Mouse (Mus musculus) layer of hippocampus, postnatal 36 days (tissue): ENCODE measurements at regions not wholly inside any gene's neighbourhood (a gene's known extent, or its start where the extent isn't known, plus 50 kb on each side); places are given as distances from the start of the nearest gene placed in this dataset.

Experiments used
- DNase-seq, 2 experiments: peaks; one replicate each; pipeline ENCODE4 v3.0.0; 2022

GRCm38 (mm10) chr9:34323571-34323970 is 162.1 kb upstream of the Kirrel3 start:
- DNase-seq: no peak

DNA sequence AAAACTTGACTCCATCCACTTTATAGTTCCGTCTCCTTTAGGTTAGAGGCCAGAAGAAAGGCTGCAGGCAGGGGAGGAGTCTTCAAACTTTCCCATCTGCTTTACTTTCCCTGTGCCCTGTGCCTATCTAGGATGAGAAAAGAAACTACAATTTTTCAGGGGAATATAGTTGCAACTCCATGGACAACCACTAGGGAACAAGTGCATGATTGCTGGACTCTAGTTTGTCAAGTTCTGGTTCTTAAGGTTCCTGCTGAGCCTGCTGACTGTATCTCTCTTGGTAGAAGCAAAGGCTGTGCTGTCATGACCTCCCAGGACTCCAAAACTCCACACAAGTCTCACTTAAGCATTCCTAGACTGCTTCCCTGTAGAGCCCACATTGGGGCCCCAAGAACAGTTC is 157.0 kb upstream of the Kirrel3 start:
- DNase-seq: no peak

GRCm38 (mm10) chr9:34334112-34334511 is 151.6 kb upstream of the Kirrel3 start:
- no peak for DNase-seq

DNA sequence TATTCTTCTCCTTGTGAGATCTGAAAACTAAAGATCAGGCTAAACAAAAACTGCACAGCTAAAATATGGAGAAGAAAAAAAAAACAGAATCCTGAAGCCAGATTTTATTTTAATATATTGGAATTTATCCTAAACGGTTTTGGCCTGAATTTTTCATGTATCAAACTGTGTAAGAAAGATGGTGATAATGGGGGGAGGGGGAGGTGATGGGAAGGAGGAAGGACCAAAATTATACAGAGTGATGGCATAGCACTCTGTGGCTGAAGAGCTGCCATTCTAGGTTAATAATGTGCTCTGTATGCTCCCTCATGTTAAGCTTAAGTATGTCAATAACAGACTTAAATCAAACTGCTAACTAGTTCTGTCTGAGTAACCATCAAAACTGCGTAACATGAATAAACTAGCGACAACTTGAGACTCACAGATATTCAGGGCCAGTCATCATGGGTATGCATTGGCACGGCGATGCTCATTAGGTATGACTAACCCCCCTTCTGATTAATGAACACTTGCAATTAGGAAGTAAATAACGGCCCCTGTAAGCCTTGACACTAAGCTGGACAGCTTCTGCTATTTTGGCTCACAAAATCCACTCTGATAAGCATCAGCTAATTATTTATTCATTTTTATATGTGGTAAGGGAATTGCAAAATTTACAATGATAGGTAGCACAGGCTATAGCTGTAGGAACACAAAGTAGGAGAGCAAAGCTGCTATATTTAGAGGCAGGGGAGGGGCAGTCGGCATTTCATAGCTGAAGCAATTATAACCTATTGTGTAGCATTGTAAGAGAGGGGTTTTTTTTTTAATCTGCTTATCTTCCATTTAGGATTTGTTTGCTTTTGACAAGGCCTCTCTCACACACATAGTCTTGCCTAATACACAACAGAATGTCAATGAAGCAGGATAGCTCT is 150.9 kb upstream of the Kirrel3 start:
- DNase-seq: no peak

DNA sequence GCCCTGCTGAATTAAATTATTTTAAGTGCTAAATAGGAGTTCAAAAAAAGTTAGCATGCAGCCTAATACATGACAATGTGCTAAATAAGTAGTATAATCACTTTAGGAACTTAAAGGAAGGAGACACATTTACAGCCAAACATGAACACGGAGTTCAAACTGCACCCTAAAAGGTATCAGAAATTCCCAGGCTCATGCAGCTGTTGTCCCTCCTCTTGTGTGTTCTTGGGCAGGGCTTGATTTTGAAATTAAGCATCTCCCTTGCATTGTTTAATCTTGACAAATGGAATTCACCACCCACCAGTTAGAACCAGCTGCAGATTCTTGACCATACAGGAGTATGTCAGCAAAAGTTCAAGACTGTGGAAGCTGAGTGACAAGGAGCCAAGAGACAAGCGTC is 137.3 kb upstream of the Kirrel3 start:
- no peak for DNase-seq

DNA sequence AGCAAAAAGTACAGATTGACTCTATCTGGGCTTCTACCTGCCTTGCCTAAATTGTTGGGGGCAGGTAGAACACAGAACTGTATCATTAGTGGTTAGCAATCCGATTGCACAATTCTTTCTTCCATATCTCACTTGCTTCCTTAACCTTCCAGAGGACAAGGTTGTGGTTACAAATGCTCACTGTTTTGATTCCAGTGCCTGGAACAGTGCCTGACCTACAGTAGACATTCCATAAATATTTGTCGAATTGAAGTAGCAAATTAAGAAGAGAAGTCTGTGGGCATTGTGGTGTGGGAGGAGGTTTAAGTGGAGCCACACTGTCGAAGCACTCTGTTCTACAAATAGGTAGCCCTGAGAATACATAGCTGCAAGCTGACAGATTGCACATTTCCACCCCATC is 135.7 kb upstream of the Kirrel3 start:
- DNase-seq: no peak

DNA sequence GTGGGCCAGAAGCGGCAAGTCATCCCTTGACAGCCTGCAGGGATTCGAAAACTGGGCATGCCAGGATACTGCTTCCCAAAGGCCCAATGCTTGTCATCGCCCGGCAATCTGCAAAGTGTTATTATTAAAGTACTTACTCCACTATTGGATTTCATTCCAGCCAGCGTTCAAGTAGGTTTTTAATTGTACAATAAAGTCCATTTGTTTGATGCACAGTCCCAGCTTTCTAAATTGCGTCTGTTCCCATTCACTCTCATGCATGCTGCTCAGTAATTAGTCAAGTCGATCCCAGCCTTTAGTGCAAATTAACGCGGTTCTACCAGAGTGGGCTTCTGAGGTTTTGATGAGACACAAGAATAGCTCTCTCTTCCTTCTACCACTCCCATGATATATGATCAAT is 131.9 kb upstream of the Kirrel3 start:
- DNase-seq: no peak

- DNase-seq: no peak
Measured at GRCm38 (mm10) chr9:34354723-34355316, 130.9 kb upstream of the Kirrel3 start.

DNA sequence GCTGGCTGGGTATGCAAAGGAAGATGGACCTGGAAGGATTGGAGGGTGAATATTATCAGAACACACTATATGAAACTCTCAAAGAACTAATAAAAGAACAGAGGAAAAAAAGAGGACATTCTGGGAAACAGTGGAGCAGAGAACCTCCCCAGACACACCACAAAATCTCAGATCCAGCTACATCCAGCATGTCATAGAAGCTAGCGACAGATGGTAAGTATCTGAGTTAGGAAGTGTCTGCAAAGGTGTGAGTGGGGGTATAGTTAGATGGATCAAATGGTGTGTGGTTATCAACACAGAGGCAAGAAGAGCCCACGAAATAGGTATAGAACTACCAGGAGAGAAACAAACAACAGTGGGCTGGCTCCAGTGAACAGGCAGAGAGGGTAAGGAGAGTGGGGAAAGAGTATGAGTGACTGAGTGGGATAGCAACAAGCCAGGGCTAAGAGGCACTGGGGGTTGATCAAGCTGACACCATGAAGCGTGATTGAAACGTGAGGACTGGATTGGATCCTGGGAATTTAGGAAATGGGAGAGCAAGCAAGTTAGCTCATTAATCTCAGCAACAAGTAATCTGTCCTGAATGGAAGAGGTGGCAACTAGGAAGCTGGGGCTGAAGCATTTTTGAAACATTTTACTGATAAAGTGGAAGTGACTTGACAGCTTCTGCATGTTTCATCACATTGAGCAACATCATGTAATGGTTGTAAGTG is 114.9 kb upstream of the Kirrel3 start:
- no peak for DNase-seq

DNA sequence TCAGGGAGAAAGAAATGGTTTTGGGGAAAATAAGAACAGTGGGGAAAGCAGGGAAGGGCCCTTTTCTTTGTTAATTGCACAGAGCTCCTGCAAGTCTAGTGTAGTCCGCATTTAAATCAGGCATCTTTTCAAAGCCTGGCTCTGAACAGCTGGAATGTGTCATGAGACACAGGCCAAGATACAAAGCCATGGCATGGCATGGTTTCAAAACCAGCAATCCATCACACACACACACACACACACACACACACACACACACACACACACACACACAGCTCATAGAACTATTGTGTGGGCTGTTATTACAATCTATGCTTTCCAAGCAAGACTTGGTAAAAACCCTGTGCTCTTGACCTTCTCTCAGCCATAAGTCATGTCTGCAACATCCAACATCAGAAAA is 110.5 kb upstream of the Kirrel3 start:
- no peak for DNase-seq

DNA sequence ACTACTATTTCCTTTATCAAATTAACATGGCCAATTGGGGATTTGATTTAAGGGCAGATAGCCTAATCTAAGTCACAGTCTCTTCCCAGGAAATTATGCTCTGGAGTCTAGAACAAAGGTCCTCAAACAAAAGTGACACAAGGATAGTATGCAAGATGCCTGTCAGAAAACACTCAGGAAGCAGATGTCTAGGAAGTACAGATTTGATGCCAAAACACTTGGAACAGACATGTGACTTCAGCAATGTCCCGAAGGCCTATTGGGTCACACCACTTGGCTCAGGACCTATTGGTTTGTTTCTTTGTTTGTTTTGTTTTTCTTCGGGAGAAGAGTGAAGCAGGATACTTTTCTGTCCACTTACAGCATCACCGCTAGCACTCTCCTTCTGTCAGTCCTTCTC is 105.7 kb upstream of the Kirrel3 start:
- no peak for DNase-seq

GRCm38 (mm10) chr9:34381601-34382000 is 104.1 kb upstream of the Kirrel3 start:
- DNase-seq: no peak

- no peak for DNase-seq
Measured at GRCm38 (mm10) chr9:34382208-34382607, 103.5 kb upstream of the Kirrel3 start.

DNA sequence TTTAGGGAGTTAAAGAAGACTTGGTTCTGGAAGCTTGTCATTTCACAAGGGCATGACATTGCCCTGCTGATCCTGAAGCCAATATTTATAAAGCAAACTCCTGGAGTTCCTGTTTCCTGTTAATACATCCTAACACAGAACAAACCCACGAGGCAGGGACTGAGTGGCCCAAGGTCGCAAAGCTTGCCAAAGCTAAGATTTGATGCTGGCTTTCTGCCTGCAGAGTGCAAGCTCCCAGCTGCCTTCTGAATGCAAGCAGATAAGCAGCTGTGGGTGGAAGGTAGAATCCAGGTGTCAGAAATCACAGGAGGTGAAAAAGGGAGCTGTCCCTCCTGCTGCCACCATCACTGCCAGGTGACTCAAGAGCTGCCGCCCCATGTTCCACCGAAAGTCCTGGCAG is 99.6 kb upstream of the Kirrel3 start:
- DNase-seq: no peak

DNA sequence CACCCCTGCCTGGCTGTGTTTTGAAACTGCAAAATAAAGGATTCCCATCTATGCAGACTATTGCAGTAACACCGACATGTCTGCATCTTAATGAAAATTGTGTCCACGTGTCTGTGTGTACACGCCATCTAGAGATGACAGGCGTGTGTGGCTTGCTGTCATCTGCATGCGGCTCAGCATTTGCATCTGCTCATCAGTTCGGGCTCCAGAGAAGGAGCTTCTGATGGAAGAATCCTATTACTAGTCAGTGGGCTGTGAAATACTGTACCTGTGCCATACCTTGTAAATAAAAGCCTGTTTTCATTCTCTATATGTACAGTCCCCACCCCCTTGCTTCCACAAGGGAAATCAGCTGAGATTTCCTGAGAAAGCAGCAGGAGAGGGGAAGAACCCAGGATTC is 92.7 kb upstream of the Kirrel3 start:
- no peak for DNase-seq

DNA sequence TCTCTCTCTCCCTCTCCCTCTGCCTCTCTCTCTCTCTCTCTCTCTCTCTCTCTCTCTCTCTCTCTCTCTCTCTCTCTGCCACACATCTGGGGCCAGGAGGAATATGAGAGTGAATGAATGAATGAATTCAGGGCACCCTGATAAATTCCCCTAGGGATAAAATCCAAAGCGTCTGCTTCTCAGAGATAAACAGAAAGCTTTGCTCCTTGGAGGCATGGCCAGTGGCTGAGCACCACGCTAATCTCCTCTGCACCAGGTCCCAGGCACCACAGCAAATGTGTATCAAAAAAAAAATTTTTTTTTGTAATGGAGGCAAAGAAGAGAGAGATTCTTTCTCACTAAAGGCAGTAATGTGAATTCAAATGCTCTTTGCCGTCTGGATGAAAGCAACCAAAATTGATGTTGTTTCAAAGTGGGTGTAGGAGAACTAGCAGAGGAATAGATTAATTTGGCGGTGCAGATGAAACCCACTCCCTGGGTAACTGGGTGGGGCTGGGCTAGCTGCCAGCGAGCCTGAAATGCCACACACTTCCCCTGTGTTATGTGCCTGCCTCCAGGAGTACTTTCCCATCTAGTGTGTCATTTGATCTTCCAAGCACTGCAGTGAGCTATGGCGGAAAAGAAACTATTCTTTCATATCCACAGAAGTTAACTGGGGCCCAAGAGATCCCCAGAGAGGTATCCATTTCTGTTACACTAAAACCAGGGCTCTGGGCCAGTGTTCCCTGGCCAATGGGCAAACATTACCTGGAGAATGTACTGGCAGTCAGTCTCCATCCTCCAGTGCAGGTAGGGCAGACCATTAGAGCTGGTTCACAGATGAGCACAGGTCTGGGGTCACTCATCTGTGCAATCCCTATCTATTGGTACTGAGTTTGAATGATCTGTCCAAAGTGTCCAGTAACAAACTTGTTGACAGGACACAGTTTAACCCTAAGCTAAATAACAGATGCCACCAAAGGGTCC is 89.6 kb upstream of the Kirrel3 start:
- DNase-seq: no peak

DNA sequence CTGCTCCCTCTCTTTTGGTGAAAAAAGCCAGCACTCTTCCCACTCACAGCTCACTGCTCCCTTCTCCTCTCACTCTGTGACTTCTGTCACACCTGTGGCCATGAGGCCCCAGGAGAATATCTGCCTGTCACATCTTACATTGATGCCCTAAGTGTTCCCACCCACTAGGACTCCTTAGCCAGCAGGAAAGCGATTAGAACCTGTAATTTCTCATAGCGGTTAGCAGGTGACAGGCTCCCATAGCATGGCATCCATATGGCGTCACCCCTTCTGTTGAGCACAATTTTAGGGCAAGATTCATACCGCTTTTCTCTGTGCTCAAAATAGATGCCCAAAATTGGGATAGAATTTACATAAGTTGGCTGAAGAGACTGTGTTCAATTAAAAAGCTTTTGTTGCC is 74.0 kb upstream of the Kirrel3 start:
- DNase-seq: peak in 1 of 2 experiments; percentile 28

- DNase-seq: no peak
Measured at GRCm38 (mm10) chr9:34416153-34416552, 69.5 kb upstream of the Kirrel3 start.

DNA sequence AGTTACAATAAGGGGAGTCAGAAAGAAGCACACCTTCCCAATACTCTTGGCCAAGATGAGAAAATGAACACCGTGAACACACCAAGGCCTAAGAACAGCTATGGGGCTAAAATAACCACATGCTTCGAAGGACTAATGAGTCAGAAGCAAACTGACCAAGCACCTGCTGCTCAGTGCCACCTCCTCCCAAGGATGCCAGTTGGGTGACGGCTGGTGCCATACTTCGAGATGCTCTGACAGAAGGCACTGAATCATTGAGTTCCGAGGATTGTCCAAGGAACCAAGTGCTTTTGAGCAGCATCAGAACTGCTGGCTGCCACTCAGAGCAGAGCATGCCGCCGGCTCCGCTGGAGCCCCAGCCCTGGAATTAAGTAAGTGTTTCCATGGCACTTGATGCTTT is 67.6 kb upstream of the Kirrel3 start:
- no peak for DNase-seq

- DNase-seq: no peak
Measured at GRCm38 (mm10) chr9:34421956-34422355, 63.7 kb upstream of the Kirrel3 start.

GRCm38 (mm10) chr9:34423062-34423461 is 62.6 kb upstream of the Kirrel3 start:
- no peak for DNase-seq

DNA sequence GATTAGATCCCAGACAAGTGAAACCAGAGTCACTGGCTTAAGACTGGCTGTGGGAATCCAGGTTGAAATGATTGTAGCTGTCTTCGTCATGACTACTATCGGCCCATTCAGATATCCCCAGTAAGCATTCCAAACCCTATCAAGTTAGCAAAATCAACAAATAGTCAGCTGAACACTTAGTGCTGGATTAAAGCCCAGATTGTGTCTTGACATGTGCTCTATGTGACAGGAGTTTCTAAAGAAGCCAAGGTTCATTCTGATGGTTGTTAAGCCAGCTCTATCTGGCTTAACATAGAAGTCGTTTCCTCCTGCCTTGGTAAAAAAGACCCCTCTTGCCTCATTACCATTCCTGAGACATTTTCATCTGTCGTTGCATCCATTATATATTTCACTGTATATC is 59.1 kb upstream of the Kirrel3 start:
- DNase-seq: no peak
